Mouse (Mus musculus): ENCODE data around the gene Dstyk. TPM values are rescaled to one million over a fixed set of nuclear protein-coding genes. Genes with fewer than 3 reads are reported as not detected.

Gene Dstyk
- polyA plus RNA-seq, 1 experiment from 2014 or later, result 18.4 TPM

GRCm38 (mm10) chr1:132481619-132482018 is 64.3 kb downstream of the Dstyk start:
- H3K9me3 ChIP-seq (ENCODE audit: low read depth, low read length), result no peaks in the 10 kb centered on the region
- no peak overlapping the region for H3K4me3 ChIP-seq (ENCODE audit: low read depth, low read length)
- H3K27ac ChIP-seq (ENCODE audit: low read depth), result no peak overlapping the region
- ATAC-seq (ENCODE audit: insufficient read depth) (no peak), DNase-seq (no peak)
- no peaks in the 10 kb centered on the region for H3K27me3 ChIP-seq (ENCODE audit: insufficient read depth, low read length)
- no peak overlapping the region for H3K4me2 ChIP-seq
- no peak overlapping the region for H3K9ac ChIP-seq
- 93% methylated on average over 2 of the region's 2 CpGs for WGBS
- TF ChIP-seq CTCF (IDR thresholded peaks at IDR 0.05; ENCODE audit: low read depth), result no peak
- peaks cover 6% of the 10 kb centered on the region; the same call in 1 of the 2 replicates for H3K4me1 ChIP-seq (ENCODE audit: insufficient read depth)
- peaks cover 13% of the 10 kb centered on the region for H3K36me3 ChIP-seq (ENCODE audit: insufficient read depth)

- WGBS, result 85% methylated on average over 3 of the region's 3 CpGs
- no peak for TF ChIP-seq CTCF (IDR thresholded peaks at IDR 0.05; ENCODE audit: low read depth)
- Histone ChIP-seq H3K9me3 (ENCODE audit: low read depth, low read length) (no peaks in the 10 kb centered on the region), H3K4me1 (ENCODE audit: insufficient read depth) (peaks cover 4% of the 10 kb centered on the region; the same call in 1 of the 2 replicates), H3K4me3 (ENCODE audit: low read depth, low read length) (no peak overlapping the region), H3K4me2 (no peak overlapping the region), H3K27ac (ENCODE audit: low read depth) (no peak overlapping the region), H3K27me3 (ENCODE audit: insufficient read depth, low read length) (no peaks in the 10 kb centered on the region), H3K36me3 (ENCODE audit: insufficient read depth) (peaks cover 27% of the 10 kb centered on the region), H3K9ac (no peak overlapping the region)
- ATAC-seq (ENCODE audit: insufficient read depth), result no peak
- no peak for DNase-seq
Measured at GRCm38 (mm10) chr1:132483234-132483633, 65.9 kb downstream of the Dstyk start.

GRCm38 (mm10) chr1:132483759-132484158 is 66.4 kb downstream of the Dstyk start:
- H3K9me3 ChIP-seq (ENCODE audit: low read depth, low read length), result no peaks in the 10 kb centered on the region
- 74% methylated on average over 6 of the region's 6 CpGs for WGBS
- no peak overlapping the region for H3K4me3 ChIP-seq (ENCODE audit: low read depth, low read length)
- no peak overlapping the region for H3K9ac ChIP-seq
- DNase-seq (no peak), ATAC-seq (ENCODE audit: insufficient read depth) (no peak)
- H3K4me2 ChIP-seq, result no peak overlapping the region
- H3K27ac ChIP-seq (ENCODE audit: low read depth), result no peak overlapping the region
- H3K27me3 ChIP-seq (ENCODE audit: insufficient read depth, low read length), result no peaks in the 10 kb centered on the region
- H3K4me1 ChIP-seq (ENCODE audit: insufficient read depth), result no peaks in the 10 kb centered on the region
- no peak for TF ChIP-seq CTCF (IDR thresholded peaks at IDR 0.05; ENCODE audit: low read depth)
- H3K36me3 ChIP-seq (ENCODE audit: insufficient read depth), result peaks cover 33% of the 10 kb centered on the region

- Histone ChIP-seq H3K27ac (ENCODE audit: low read depth) (no peak overlapping the region), H3K9ac (no peak overlapping the region), H3K4me3 (ENCODE audit: low read depth, low read length) (no peak overlapping the region), H3K4me2 (no peak overlapping the region), H3K9me3 (ENCODE audit: low read depth, low read length) (no peaks in the 10 kb centered on the region), H3K36me3 (ENCODE audit: insufficient read depth) (peaks cover 91% of the 10 kb centered on the region), H3K27me3 (ENCODE audit: insufficient read depth, low read length) (no peaks in the 10 kb centered on the region), H3K4me1 (ENCODE audit: insufficient read depth) (no peaks in the 10 kb centered on the region)
- ATAC-seq (ENCODE audit: insufficient read depth) (no peak), DNase-seq (no peak)
- 93% methylated on average over 2 of the region's 2 CpGs for WGBS
- no peak for TF ChIP-seq CTCF (IDR thresholded peaks at IDR 0.05; ENCODE audit: low read depth)
Measured at GRCm38 (mm10) chr1:132500535-132500934, 83.2 kb downstream of the Dstyk start.

- DNase-seq, result no peak
Measured at GRCm38 (mm10) chr1:132505155-132505554, 87.8 kb downstream of the Dstyk start.

GRCm38 (mm10) chr1:132506058-132506457 is 88.7 kb downstream of the Dstyk start, which contains the start of gene Tmem81:
TSS of gene Tmem81 (plus strand) at chr1:132506230.
- Histone ChIP-seq H3K36me3 (ENCODE audit: insufficient read depth) (peaks cover 70% of the 10 kb centered on the region), H3K9ac (no peak within 1 kb of the TSS), H3K4me3 (ENCODE audit: low read depth, low read length) (no peak within 1 kb of the TSS), H3K4me2 (no peak within 1 kb of the TSS), H3K9me3 (ENCODE audit: low read depth, low read length) (no peaks in the 10 kb centered on the region), H3K27me3 (ENCODE audit: insufficient read depth, low read length) (no peaks in the 10 kb centered on the region), H3K4me1 (ENCODE audit: insufficient read depth) (no peaks in the 10 kb centered on the region), H3K27ac (ENCODE audit: low read depth) (no peak within 1 kb of the TSS)
- whole genome bisulfite sequencing, result 89% methylated on average over 7 of the region's 7 CpGs
- ATAC-seq (ENCODE audit: insufficient read depth), result no peak
- no peak for TF ChIP-seq CTCF (IDR thresholded peaks at IDR 0.05; ENCODE audit: low read depth)
- DNase-seq, result no peak

More at GRCm38 (mm10) chr1:132505155-132505554, 87.8 kb downstream of the Dstyk start:
- no peaks in the 10 kb centered on the region for H3K27me3 ChIP-seq (ENCODE audit: insufficient read depth, low read length)
- H3K36me3 ChIP-seq (ENCODE audit: insufficient read depth), result peaks cover 79% of the 10 kb centered on the region
- no peak for ATAC-seq (ENCODE audit: insufficient read depth)
- no peaks in the 10 kb centered on the region for H3K4me1 ChIP-seq (ENCODE audit: insufficient read depth)
- H3K4me2 ChIP-seq, result no peak overlapping the region
- no peak overlapping the region for H3K4me3 ChIP-seq (ENCODE audit: low read depth, low read length)
- no peak overlapping the region for H3K27ac ChIP-seq (ENCODE audit: low read depth)
- no peaks in the 10 kb centered on the region for H3K9me3 ChIP-seq (ENCODE audit: low read depth, low read length)
- H3K9ac ChIP-seq, result no peak overlapping the region
- no peak for TF ChIP-seq CTCF (IDR thresholded peaks at IDR 0.05; ENCODE audit: low read depth)
- 88% methylated on average over 5 of the region's 5 CpGs for WGBS

- Histone ChIP-seq H3K27ac (ENCODE audit: low read depth) (no peak overlapping the region), H3K27me3 (ENCODE audit: insufficient read depth, low read length) (no peaks in the 10 kb centered on the region), H3K36me3 (ENCODE audit: insufficient read depth) (peaks cover 64% of the 10 kb centered on the region), H3K9me3 (ENCODE audit: low read depth, low read length) (no peaks in the 10 kb centered on the region), H3K4me2 (no peak overlapping the region), H3K9ac (no peak overlapping the region), H3K4me1 (ENCODE audit: insufficient read depth) (no peaks in the 10 kb centered on the region), H3K4me3 (ENCODE audit: low read depth, low read length) (no peak overlapping the region)
- ATAC-seq (ENCODE audit: insufficient read depth) (no peak), DNase-seq (no peak)
- no peak for TF ChIP-seq CTCF (IDR thresholded peaks at IDR 0.05; ENCODE audit: low read depth)
- WGBS, result 89% methylated on average over 7 of the region's 7 CpGs
Measured at GRCm38 (mm10) chr1:132506656-132507055, 89.3 kb downstream of the Dstyk start.

- no peak for TF ChIP-seq CTCF (IDR thresholded peaks at IDR 0.05; ENCODE audit: low read depth)
- H3K27ac ChIP-seq (ENCODE audit: low read depth), result no peak overlapping the region
- ATAC-seq (ENCODE audit: insufficient read depth) (no peak), DNase-seq (no peak)
- no peak overlapping the region for H3K4me3 ChIP-seq (ENCODE audit: low read depth, low read length)
- no peak overlapping the region for H3K9ac ChIP-seq
- H3K9me3 ChIP-seq (ENCODE audit: low read depth, low read length), result no peaks in the 10 kb centered on the region
- no peaks in the 10 kb centered on the region for H3K4me1 ChIP-seq (ENCODE audit: insufficient read depth)
- H3K27me3 ChIP-seq (ENCODE audit: insufficient read depth, low read length), result no peaks in the 10 kb centered on the region
- peaks cover 35% of the 10 kb centered on the region for H3K36me3 ChIP-seq (ENCODE audit: insufficient read depth)
- 79% methylated on average over 5 of the region's 5 CpGs for WGBS
- no peak overlapping the region for H3K4me2 ChIP-seq
Measured at GRCm38 (mm10) chr1:132509771-132510170, 92.4 kb downstream of the Dstyk start.

All from lung, embryonic 14.5 days (tissue).